Mouse (Mus musculus) kidney, postnatal 0 days (tissue): ENCODE results near the gene Cd81. TPM values are rescaled to one million over a fixed set of nuclear protein-coding genes. Genes with fewer than 3 reads are reported as not detected.

Experiments used
- ATAC-seq: fragments of 200-750 bp; cut with Nextera tagmentation; replicated peaks from 2 replicates; pipeline ENCODE4 v1.8.0; 2017; ENCODE audit warnings: low read depth, moderate number of reproducible peaks, moderate TSS enrichment, moderate library complexity; ENCODE audit not compliant: low FRiP score
- DNase-seq: peaks from one replicate; pipeline ENCODE4 v3.0.0-alpha.2; 2016; ENCODE audit warnings: low spot score
- H3K27ac ChIP-seq: fragments of 300-500 bp; sonication (generic); 2 replicates; pipeline ENCODE4 v1.5.1; 2014; ENCODE audit warnings: mild to moderate bottlenecking
- H3K27me3 ChIP-seq: fragments of 300-500 bp; sonication (generic); 2 replicates; pipeline ENCODE4 v1.6.1; 2014; ENCODE audit warnings: low read length, mixed read lengths; ENCODE audit not compliant: insufficient read depth
- H3K36me3 ChIP-seq: fragments of 300-500 bp; sonication (generic); 2 replicates; pipeline ENCODE4 v1.6.1; 2014; ENCODE audit warnings: low read length, mixed read lengths; ENCODE audit not compliant: insufficient read depth
- H3K4me1 ChIP-seq: fragments of 300-500 bp; sonication (generic); replicated peaks from 2 replicates; pipeline ENCODE4 v1.6.1; 2014; ENCODE audit warnings: antibody characterized with exemption, low read length, mixed read lengths; ENCODE audit not compliant: insufficient read depth
- H3K4me2 ChIP-seq: fragments of 300-500 bp; sonication (generic); 2 replicates; pipeline ENCODE4 v1.6.1; 2014; ENCODE audit warnings: mild to moderate bottlenecking, low read length, moderate library complexity, mixed read lengths
- H3K4me3 ChIP-seq: fragments of 300-500 bp; sonication (generic); replicated peaks from 2 replicates; pipeline ENCODE4 v1.5.1; 2014; ENCODE audit warnings: low read depth, low read length
- H3K9ac ChIP-seq: fragments of 300-500 bp; sonication (generic); 2 replicates; pipeline ENCODE4 v1.6.1; 2014; ENCODE audit warnings: low read depth, low read length
- H3K9me3 ChIP-seq: fragments of 300-500 bp; sonication (generic); replicated peaks from 2 replicates; pipeline ENCODE4 v1.6.1; 2016; ENCODE audit warnings: low read length, inconsistent platforms, mixed read lengths
- CTCF ChIP-seq: IDR thresholded peaks from 2 replicates; pipeline ENCODE4 v1.5.1; 2016; ENCODE audit warnings: antibody characterized with exemption, low read depth, mild to moderate bottlenecking, moderate library complexity
- WGBS: fragments of 180-500 bp; shearing (Covaris S2); extraction: QIAGEN DNeasy Blood & Tissue Kit; methylation state at CpG from one replicate; pipeline ENCODE4 v1.1.7; 2014; 5-methylcytosine and 5-hydroxymethylcytosine counted together
- polyA plus RNA-seq: library from polyadenylated mRNA; unstranded; fragments of >200 nt; fragmentation: Nextera tagmentation; extraction: Ambion mirVana; gene quantifications from 2 replicates; pipeline ENCODE4 v1.2.1, GENCODE M21; 2015

Gene Cd81
- polyA plus RNA-seq, 1 experiment from 2014 or later: 621 TPM

DNA sequence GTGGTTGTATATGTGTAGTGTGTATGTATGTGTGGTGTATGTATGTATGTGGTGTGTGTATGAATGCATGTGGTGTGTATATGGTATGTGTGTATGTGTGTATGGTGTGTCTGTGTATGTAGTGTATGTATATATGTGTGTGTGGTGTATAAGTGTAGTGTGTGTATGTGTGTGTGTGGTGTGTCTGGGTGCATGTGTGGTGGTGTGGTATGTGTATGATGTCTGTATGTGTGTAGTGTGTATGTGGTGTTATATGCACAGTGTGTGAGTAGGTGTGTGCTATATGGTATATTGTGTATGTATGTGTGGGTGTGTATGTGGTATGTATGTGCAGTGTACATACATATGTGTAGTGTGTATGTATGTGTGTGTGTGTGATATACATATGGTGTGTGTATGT, 32.5 kb upstream of the Cd81 start:
- Histone ChIP-seq H3K9me3 (no peaks in the 10 kb centered on the region), H3K27ac (no peak overlapping the region), H3K4me1 (peaks cover 15% of the 10 kb centered on the region; the same call in 1 of the 2 replicates), H3K4me3 (no peak overlapping the region), H3K36me3 (no peaks in the 10 kb centered on the region), H3K27me3 (no peaks in the 10 kb centered on the region), H3K4me2 (no peak overlapping the region), H3K9ac (no peak overlapping the region)
- TF ChIP-seq CTCF: no peak
- no peak for ATAC-seq
- DNase-seq: no peak

DNA sequence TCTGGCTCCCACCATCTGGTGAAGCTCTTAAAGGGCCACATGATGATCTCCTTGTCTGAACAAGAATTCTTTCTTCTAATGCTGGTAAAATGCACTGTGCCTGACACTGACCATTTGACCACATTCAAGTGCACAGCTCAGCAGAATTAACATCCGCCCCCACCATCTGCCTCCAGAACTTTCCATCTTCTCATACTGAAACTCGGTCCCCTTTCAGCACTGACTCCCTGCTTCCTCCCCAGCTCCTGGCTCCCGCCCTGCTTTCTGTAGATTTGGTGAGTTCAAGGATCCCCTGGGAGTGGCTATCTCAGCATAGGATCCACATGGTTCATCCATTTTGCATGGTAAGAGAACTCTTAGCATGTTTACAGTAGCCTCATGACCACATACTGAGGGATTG, 31.8 kb upstream of the Cd81 start:
- Histone ChIP-seq H3K27me3 (no peaks in the 10 kb centered on the region), H3K4me3 (no peak overlapping the region), H3K27ac (no peak overlapping the region), H3K9me3 (no peaks in the 10 kb centered on the region), H3K9ac (no peak overlapping the region), H3K36me3 (no peaks in the 10 kb centered on the region), H3K4me2 (no peak overlapping the region), H3K4me1 (peaks cover 8% of the 10 kb centered on the region; the same call in 1 of the 2 replicates)
- no peak for TF ChIP-seq CTCF
- ATAC-seq: no peak
- WGBS: 75% methylated on average over 3 of the region's 3 CpGs
- no peak for DNase-seq

DNA sequence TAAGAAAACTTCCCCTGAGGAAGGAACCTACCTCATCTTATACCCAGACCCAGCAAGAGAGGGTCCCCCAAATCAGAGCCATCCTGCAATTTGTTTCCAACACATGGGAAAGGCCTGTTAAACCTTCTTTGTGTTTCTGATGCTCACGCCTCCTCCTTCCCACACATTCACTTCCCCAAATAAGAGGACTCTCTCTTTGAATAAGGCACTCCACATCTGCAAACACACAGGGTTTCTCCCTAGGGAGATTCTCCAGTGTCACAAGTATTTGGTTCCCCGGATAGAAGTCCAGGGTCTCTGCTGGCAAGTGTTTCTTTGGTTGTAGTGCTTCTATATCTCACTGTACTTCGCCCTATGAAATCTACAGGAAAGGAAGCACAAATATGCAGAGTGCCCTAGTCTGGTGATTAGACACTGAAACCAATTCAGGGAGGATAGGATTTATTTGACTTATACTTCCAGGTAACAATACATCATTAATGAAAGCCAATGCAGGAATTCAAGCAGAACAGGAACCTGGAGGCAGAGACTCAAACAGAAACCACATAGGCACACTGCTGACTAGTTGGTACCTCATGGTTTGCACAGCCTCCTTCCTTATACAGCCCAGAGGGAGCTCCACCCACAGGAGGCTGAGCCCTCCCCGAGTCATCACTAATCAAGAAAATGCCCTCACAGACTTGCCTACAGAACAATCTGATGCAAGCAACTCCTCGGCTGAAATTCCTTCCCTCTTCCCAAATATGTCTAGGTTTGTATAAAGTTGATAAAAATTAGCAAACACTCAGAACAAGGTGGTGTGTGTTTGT, 31.0 kb upstream of the Cd81 start:
- DNase-seq (no peak), ATAC-seq (no peak)
- Histone ChIP-seq H3K4me1 (peaks cover 7% of the 10 kb centered on the region; the same call in 1 of the 2 replicates), H3K9me3 (no peaks in the 10 kb centered on the region), H3K4me2 (no peak overlapping the region), H3K27ac (no peak overlapping the region), H3K27me3 (no peaks in the 10 kb centered on the region), H3K9ac (no peak overlapping the region), H3K36me3 (no peaks in the 10 kb centered on the region), H3K4me3 (no peak overlapping the region)
- WGBS: 59% methylated on average over 5 of the region's 5 CpGs
- TF ChIP-seq CTCF: no peak

DNA sequence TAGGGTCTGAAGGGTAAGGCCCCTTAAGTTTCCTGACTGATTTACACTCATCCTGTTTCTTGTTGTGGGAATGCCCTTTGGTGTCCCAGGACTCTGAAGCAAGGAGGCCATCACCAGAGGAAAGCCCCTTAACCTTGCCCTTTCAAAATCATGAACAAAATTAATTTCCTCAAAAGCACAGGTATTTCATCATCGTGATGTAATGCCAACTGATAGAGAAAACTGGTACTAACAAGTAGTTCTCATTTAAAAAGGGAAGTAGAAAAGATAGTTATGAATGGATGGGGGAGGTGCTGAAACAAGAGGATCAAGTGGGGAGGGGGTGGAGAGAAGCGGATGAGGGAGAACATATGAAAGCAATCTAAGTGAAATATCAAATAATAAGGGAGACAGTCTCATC, 29.0 kb upstream of the Cd81 start:
- no peak for TF ChIP-seq CTCF
- Histone ChIP-seq H3K9ac (no peak overlapping the region), H3K4me2 (no peak overlapping the region), H3K27me3 (no peaks in the 10 kb centered on the region), H3K36me3 (no peaks in the 10 kb centered on the region), H3K4me3 (no peak overlapping the region), H3K9me3 (no peaks in the 10 kb centered on the region), H3K4me1 (no peaks in the 10 kb centered on the region), H3K27ac (no peak overlapping the region)
- no peak for DNase-seq
- 96% methylated on average over 2 of the region's 2 CpGs for WGBS
- ATAC-seq: no peak

DNA sequence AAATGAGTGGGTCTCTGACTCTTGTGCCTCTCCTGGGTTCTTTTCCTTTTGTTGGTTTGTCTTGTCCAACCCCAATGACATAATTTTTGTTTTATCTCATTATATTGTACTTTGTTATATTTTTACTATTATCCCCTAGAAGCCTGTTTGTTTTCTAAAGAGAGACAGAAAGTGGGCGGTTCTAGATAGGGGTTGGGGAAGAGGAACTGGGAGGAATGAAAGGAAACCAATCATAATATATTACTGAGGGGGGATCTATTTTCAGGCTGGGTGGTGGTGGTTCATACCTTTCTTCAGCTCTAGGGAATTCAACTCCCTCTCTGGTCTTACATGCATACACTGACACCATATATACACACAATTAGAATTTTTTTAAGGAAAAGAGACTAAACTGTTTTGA, 28.2 kb upstream of the Cd81 start:
- no peak for TF ChIP-seq CTCF
- H3K9ac ChIP-seq: no peak overlapping the region
- no peaks in the 10 kb centered on the region for H3K36me3 ChIP-seq
- no peak overlapping the region for H3K27ac ChIP-seq
- H3K4me2 ChIP-seq: no peak overlapping the region
- no peaks in the 10 kb centered on the region for H3K9me3 ChIP-seq
- DNase-seq (no peak), ATAC-seq (no peak)
- H3K27me3 ChIP-seq: no peaks in the 10 kb centered on the region
- 82% methylated on average over 1 of the region's 1 CpGs for WGBS
- H3K4me3 ChIP-seq: no peak overlapping the region
- H3K4me1 ChIP-seq: no peaks in the 10 kb centered on the region

DNA sequence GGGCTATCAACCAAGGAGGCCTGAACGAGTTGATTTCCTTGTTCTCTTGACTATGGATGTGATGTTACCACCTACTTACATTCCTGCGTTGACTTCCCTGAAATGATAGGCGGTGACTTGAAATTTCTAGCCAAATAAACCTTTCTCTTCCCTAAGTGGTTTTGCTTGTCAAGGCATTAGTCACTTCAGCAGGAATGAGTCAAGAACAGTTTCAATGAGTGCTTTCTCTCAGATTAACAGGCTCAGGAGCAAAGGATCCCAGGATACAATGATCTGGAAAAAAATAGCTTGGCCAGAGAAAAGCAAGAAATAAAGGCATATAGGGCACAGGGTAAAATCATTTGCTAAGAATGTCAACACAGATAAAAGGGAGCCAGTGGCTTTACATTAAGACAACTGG, 27.0 kb upstream of the Cd81 start:
- WGBS: 94% methylated on average over 3 of the region's 3 CpGs
- no peak overlapping the region for H3K4me2 ChIP-seq
- H3K9ac ChIP-seq: no peak overlapping the region
- no peak overlapping the region for H3K27ac ChIP-seq
- no peaks in the 10 kb centered on the region for H3K27me3 ChIP-seq
- no peak for TF ChIP-seq CTCF
- H3K9me3 ChIP-seq: no peaks in the 10 kb centered on the region
- DNase-seq: no peak
- H3K4me1 ChIP-seq: no peaks in the 10 kb centered on the region
- H3K36me3 ChIP-seq: no peaks in the 10 kb centered on the region
- no peak overlapping the region for H3K4me3 ChIP-seq
- ATAC-seq: no peak

DNA sequence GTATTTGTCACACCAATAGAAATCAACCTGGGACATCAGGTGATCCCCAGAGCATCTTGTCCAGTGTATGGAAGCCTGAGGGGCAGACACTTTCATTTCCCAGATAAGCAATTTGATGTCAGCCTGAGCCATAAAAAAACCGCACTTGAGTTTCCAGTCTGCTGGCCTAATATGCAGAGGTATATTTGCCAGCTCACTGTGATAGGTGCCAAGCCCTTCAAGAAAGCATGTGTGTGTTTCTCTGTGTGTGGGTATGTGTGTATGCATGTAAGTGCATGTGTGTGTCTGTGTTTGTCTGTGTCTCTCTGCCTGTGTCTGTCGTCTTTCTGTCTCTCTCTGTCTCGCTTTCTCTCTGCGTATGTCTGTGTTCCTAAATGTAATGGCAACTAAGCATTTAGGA, 25.3 kb upstream of the Cd81 start:
- H3K27me3 ChIP-seq: no peaks in the 10 kb centered on the region
- H3K36me3 ChIP-seq: no peaks in the 10 kb centered on the region
- no peak overlapping the region for H3K9ac ChIP-seq
- H3K4me1 ChIP-seq: no peaks in the 10 kb centered on the region
- WGBS: 92% methylated on average over 4 of the region's 4 CpGs
- DNase-seq: no peak
- no peak overlapping the region for H3K27ac ChIP-seq
- no peak overlapping the region for H3K4me2 ChIP-seq
- TF ChIP-seq CTCF: no peak
- no peaks in the 10 kb centered on the region for H3K9me3 ChIP-seq
- no peak overlapping the region for H3K4me3 ChIP-seq
- ATAC-seq: no peak
